Mouse (Mus musculus): ENCODE data around the gene Rps6kl1. TPM values are rescaled to one million over a fixed set of nuclear protein-coding genes. Genes with fewer than 3 reads are reported as not detected.

Gene Rps6kl1
- polyA plus RNA-seq, 1 experiment from 2014 or later: 0.45 TPM

GRCm38 (mm10) chr12:85126986-85127603 lies 24.0 kb downstream of the Rps6kl1 start:
- Histone ChIP-seq H3K4me1 (no peaks in the 10 kb centered on the region), H3K27ac (no peak overlapping the region), H3K9me3 (replicated peaks) (no peaks in the 10 kb centered on the region), H3K27me3 (ENCODE audit: low read depth, poor library complexity, severe bottlenecking) (no peaks in the 10 kb centered on the region), H3K36me3 (peaks cover 96% of the 10 kb centered on the region), H3K4me3 (no peak overlapping the region)
- no peak for DNase-seq (ENCODE audit: low spot score)
- 95% methylated on average over 8 of the region's 8 CpGs for WGBS

- Histone ChIP-seq H3K4me3 (no peak overlapping the region), H3K9me3 (replicated peaks) (no peaks in the 10 kb centered on the region), H3K27ac (no peak overlapping the region), H3K4me1 (no peaks in the 10 kb centered on the region), H3K27me3 (ENCODE audit: low read depth, poor library complexity, severe bottlenecking) (no peaks in the 10 kb centered on the region), H3K36me3 (peaks cover 99% of the 10 kb centered on the region)
- no peak for DNase-seq (ENCODE audit: low spot score)
- WGBS: 96% methylated on average over 5 of the region's 5 CpGs
Observed at GRCm38 (mm10) chr12:85124751-85125150, 26.3 kb downstream of the Rps6kl1 start.

DNA sequence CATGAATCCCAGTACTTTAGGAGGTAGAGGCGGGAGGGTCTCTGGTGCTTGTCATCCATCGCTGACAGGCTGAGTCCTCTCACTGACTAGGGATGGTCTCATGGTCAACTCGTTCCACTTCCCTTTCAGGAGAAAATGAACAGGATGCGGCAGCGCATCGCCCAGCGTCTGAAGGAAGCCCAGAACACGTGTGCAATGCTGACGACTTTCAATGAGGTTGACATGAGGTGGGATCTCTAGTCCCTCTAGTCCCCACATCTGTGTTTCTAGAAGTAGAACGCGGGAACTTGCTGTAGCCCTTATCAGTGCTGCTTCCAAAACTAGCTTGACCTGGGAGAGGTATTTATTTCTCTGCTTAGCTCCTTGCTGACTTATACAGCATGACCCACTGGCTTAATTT lies 27.4 kb downstream of the Rps6kl1 start:
- H3K4me3 ChIP-seq: no peak overlapping the region
- no peak for DNase-seq (ENCODE audit: low spot score)
- 96% methylated on average over 11 of the region's 11 CpGs for WGBS
- H3K27ac ChIP-seq: no peak overlapping the region
- H3K27me3 ChIP-seq (ENCODE audit: low read depth, poor library complexity, severe bottlenecking): no peaks in the 10 kb centered on the region
- peaks cover 100% of the 10 kb centered on the region for H3K36me3 ChIP-seq
- H3K4me1 ChIP-seq: no peaks in the 10 kb centered on the region
- no peaks in the 10 kb centered on the region for H3K9me3 ChIP-seq (replicated peaks)

DNA sequence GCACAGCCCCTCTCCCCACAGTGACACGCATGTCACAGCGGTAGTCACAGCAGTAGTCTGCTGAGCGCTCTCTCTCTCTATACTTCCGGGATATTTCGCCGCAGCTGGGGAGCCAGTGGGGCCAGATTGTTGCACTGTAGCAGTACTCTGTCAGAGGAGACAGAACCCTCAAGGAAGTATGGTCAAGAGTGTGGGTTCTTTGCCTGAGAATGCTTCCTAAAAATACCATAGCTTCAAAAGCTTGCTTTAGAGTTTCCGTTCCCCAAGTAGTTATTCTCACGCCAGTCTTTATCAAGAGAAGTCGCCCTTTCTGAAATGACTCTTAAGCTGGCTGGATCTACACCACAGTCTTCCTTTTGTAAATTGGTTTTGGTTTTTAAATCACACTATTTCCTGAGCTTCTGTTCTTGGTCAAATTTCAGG lies 27.9 kb downstream of the Rps6kl1 start:
- no peak overlapping the region for H3K4me3 ChIP-seq
- 97% methylated on average over 9 of the region's 9 CpGs for WGBS
- H3K36me3 ChIP-seq: peaks cover 100% of the 10 kb centered on the region

GRCm38 (mm10) chr12:85121806-85122459 lies 29.1 kb downstream of the Rps6kl1 start:
- Histone ChIP-seq H3K36me3 (peaks cover 99% of the 10 kb centered on the region), H3K9me3 (replicated peaks) (no peaks in the 10 kb centered on the region), H3K4me1 (no peaks in the 10 kb centered on the region), H3K27ac (no peak overlapping the region), H3K4me3 (no peak overlapping the region), H3K27me3 (ENCODE audit: low read depth, poor library complexity, severe bottlenecking) (no peaks in the 10 kb centered on the region)
- no peak for DNase-seq (ENCODE audit: low spot score)
- WGBS: 94% methylated on average over 9 of the region's 9 CpGs

More for the DNA sequence above, 27.9 kb downstream of the Rps6kl1 start:
- DNase-seq (ENCODE audit: low spot score): no peak
- H3K27me3 ChIP-seq (ENCODE audit: low read depth, poor library complexity, severe bottlenecking): no peaks in the 10 kb centered on the region
- no peak overlapping the region for H3K27ac ChIP-seq
- H3K9me3 ChIP-seq (replicated peaks): no peaks in the 10 kb centered on the region
- no peaks in the 10 kb centered on the region for H3K4me1 ChIP-seq

GRCm38 (mm10) chr12:85115678-85116077 lies 35.4 kb downstream of the Rps6kl1 start:
- peaks cover 68% of the 10 kb centered on the region for H3K36me3 ChIP-seq
- DNase-seq (ENCODE audit: low spot score): no peak
- whole genome bisulfite sequencing: 81% methylated on average over 7 of the region's 7 CpGs
- peaks cover 15% of the 10 kb centered on the region for H3K4me1 ChIP-seq
- no peak overlapping the region for H3K4me3 ChIP-seq
- H3K9me3 ChIP-seq (replicated peaks): no peaks in the 10 kb centered on the region
- H3K27me3 ChIP-seq (ENCODE audit: low read depth, poor library complexity, severe bottlenecking): no peaks in the 10 kb centered on the region
- H3K27ac ChIP-seq: no peak overlapping the region

DNA sequence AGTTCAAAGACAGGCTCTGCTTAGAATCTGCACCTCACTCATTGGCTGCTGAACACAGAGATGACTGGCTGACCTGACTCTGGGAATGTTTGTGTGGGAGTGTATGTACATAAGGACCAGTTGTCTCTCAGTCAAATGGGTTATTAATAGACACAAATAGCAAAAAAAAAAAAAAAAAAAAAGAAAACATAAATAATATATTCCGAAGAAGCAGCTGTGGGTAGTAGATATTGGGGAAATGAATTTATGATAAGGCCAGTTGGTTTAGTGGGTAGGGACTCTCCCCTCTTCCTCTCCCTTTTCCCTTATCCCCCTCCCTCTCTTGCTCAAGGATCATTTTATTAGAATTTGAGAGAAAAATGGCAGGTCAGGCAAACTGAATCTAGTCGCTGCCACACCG lies 37.1 kb downstream of the Rps6kl1 start:
- Histone ChIP-seq H3K9me3 (replicated peaks) (no peaks in the 10 kb centered on the region), H3K4me3 (no peak overlapping the region), H3K27me3 (ENCODE audit: low read depth, poor library complexity, severe bottlenecking) (0 out of 2 replicates have a peak, but pooled peaks cover 6% of the 10 kb centered on the region), H3K36me3 (peaks cover 51% of the 10 kb centered on the region), H3K4me1 (peaks cover 25% of the 10 kb centered on the region), H3K27ac (no peak overlapping the region)
- WGBS: 100% methylated on average over 3 of the region's 3 CpGs
- DNase-seq (ENCODE audit: low spot score): no peak

- Histone ChIP-seq H3K4me1 (peaks cover 25% of the 10 kb centered on the region), H3K27ac (no peak overlapping the region), H3K36me3 (peaks cover 45% of the 10 kb centered on the region), H3K4me3 (no peak overlapping the region), H3K9me3 (replicated peaks) (no peaks in the 10 kb centered on the region), H3K27me3 (ENCODE audit: low read depth, poor library complexity, severe bottlenecking) (0 out of 2 replicates have a peak, but pooled peaks cover 8% of the 10 kb centered on the region)
- 95% methylated on average over 3 of the region's 3 CpGs for WGBS
- DNase-seq (ENCODE audit: low spot score): no peak
Observed at GRCm38 (mm10) chr12:85113337-85113736, 37.7 kb downstream of the Rps6kl1 start.

DNA sequence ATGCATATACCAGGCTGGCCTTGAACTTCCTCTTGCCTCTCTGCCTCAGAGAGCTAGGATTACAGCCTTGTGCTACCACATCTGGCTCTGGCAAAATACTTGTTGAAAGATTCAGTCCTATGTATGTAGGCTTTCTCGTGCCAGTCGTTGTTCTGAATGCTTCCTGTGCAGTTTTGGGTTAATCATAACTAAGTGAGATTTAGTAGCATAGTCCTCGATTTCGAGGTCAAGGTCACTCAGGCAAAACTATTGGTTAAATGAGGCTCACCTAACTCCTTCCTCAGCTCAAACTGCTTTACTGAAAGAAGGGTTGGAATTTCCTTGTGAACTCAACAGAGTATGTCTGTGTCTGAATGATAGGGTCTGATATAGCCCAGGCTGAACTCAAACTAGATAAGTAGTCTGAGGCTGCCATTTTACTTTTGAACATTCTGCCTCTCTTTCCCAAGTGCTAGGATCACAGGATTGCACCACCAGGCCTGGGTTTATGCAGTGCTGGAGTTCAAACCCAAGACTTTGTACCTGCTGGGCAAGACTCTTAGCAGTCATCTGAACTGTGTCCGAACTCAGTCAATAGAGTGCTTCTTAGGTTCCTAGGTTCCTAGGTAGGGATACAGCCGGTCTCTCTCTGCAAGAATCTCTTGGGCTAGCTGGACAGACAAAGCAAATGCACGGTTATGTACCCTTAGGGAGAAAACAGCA lies 38.4 kb downstream of the Rps6kl1 start:
- peaks cover 38% of the 10 kb centered on the region for H3K36me3 ChIP-seq
- no peak for DNase-seq (ENCODE audit: low spot score)
- no peak overlapping the region for H3K27ac ChIP-seq
- peaks cover 25% of the 10 kb centered on the region for H3K4me1 ChIP-seq
- 0 out of 2 replicates have a peak, but pooled peaks cover 8% of the 10 kb centered on the region for H3K27me3 ChIP-seq (ENCODE audit: low read depth, poor library complexity, severe bottlenecking)
- H3K4me3 ChIP-seq: 0 out of 2 replicates have a peak overlapping the region, but pooled peaks have one; percentile 94
- whole genome bisulfite sequencing: 91% methylated on average over 7 of the region's 7 CpGs
- no peaks in the 10 kb centered on the region for H3K9me3 ChIP-seq (replicated peaks)

- no peaks in the 10 kb centered on the region for H3K9me3 ChIP-seq (replicated peaks)
- H3K4me1 ChIP-seq: peaks cover 34% of the 10 kb centered on the region
Observed at GRCm38 (mm10) chr12:85110698-85111592, 40.1 kb downstream of the Rps6kl1 start, which contains the start of the genes Prox2 and Dlst. Gene Prox2 (minus strand): TSS chr12:85110759. Gene Dlst (plus strand): TSS chr12:85110833.

DNA sequence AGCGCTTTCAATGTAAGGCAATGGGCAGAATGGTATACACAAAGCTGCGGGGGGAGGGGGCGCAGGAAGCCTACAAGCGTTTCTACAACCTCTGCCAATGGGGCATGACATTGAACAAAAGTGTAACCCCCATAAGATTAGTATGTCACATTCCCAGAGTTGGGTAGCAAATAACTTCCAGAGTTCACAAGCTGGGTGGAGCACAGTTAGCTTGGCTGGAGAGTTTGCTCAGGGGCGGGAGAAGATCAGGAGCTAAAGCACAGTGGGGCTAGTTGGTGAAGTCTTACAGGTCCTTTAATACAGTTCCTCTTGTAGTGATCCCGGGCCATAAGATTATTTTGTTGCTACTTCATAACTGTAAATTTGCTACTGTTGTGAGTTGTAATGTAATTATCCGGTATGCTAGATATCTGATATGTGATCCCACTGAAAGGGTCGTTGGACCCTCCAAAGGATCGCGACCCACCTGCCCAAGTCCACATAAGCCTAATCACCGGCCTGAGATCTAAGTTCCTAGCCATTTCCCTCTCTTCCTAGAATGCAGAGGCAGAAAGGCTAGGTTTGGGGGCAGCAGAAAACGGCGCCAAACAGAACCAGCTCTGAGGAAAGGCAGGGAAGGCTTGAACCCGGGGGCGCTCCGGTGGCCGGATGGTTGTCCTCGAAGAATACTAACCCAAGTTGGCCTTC lies 40.9 kb downstream of the Rps6kl1 start:
- no peaks in the 10 kb centered on the region for H3K9me3 ChIP-seq (replicated peaks)
- 17% methylated on average over 18 of the region's 18 CpGs for WGBS

More at GRCm38 (mm10) chr12:85110698-85111592, 40.1 kb downstream of the Rps6kl1 start, which contains the start of the genes Prox2 and Dlst:
- Histone ChIP-seq H3K4me3 (peak within 1 kb of the TSS; percentile 94), H3K36me3 (peaks cover 26% of the 10 kb centered on the region), H3K27ac (peak within 1 kb of the TSS; percentile 95), H3K27me3 (ENCODE audit: low read depth, poor library complexity, severe bottlenecking) (0 out of 2 replicates have a peak, but pooled peaks cover 8% of the 10 kb centered on the region)
- DNase-seq (ENCODE audit: low spot score): peak; percentile 94
- under 1% methylated on average over 83 of the region's 83 CpGs for WGBS

More for the DNA sequence above, 40.9 kb downstream of the Rps6kl1 start:
- Histone ChIP-seq H3K27ac (peak overlapping the region; percentile 95), H3K36me3 (peaks cover 20% of the 10 kb centered on the region), H3K4me1 (peaks cover 35% of the 10 kb centered on the region), H3K4me3 (peak overlapping the region; percentile 94), H3K27me3 (ENCODE audit: low read depth, poor library complexity, severe bottlenecking) (0 out of 2 replicates have a peak, but pooled peaks cover 8% of the 10 kb centered on the region)
- DNase-seq (ENCODE audit: low spot score): no peak
